Mouse (Mus musculus) T-helper 1 cell (primary cell): ENCODE measurements around the gene Gm20824.
"Not testable (repeated sequence)": the region's sequence is repeated elsewhere in the genome, so short reads cannot be mapped to it uniquely, and the experiment has no call there.

Source experiments
- in situ Hi-C: fragments of 300-600 bp; cut with MboI, MseI; formaldehyde crosslinking; loops from one replicate; pipeline ENCODE4 v1.15.1; 2025; ENCODE audit warnings: high pct_unique_total_duplicates

The Gm20824 gene

DNA sequence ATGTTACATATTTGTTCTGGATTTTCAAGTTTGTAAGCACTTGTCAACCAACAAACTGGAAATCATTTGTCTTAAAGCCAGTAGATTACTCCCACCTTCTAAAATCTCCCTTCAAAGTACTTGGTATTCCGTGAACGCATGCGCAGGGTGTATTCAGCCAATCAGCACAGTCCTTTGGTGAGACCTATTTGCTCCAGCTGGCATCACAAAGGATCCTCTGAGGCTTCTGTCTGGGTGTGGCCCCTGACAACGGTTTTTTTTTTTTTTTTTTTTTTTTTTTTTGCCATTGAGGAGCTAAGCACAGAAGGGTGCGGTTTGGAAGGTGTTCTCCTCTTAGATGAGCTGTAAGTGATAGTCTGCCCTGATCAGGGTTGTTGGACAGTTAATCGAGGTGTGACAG, at the start of gene Gm20824:
Gene Gm20824, plus strand, starts transcription at position 301 of the 400 bp plus-strand sequence.
- in situ Hi-C loops, result not testable (repeated sequence)
